Mouse (Mus musculus) kidney, postnatal 25 days (tissue): ENCODE data around the gene Zfp946.
A peak's percentile ranks its signal among the peaks of the same experiment; 100 is the strongest.

Source experiments
- DNase-seq, 2 experiments: peaks; one replicate each; pipeline ENCODE4 v3.0.0; 2021; ENCODE audit warnings: mixed read lengths in 2 of 2

Zfp946 gene

GRCm38 (mm10) chr17:22423952-22424617 lies at the start of gene Zfp946:
TSS of gene Zfp946 (plus strand) at chr17:22424222.
- peak; percentile 92 to 93 for DNase-seq

GRCm38 (mm10) chr17:22410756-22411155 lies 13.3 kb upstream of the Zfp946 start:
- peak; percentile 40 to 57 for DNase-seq

DNA sequence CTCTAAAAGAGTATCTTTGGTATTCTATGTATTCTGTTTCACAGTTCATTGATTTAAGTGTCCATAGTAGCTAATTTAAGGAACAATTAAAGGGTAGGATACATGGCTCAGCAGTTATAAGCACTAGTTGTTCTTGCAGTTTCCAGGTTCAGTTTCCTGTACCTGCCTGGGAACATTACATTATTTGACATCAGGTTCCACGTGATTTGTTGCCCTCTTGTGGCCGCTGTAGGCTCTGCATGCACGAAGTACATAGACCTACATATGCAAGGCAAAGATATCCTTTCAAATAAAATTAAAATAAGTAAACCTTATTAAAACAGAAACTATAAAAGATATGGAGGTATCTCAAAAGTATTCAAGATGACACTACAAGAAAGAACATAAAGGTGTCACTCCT lies 6.5 kb upstream of the Zfp946 start:
- DNase-seq, result peak; percentile 69 to 87

DNA sequence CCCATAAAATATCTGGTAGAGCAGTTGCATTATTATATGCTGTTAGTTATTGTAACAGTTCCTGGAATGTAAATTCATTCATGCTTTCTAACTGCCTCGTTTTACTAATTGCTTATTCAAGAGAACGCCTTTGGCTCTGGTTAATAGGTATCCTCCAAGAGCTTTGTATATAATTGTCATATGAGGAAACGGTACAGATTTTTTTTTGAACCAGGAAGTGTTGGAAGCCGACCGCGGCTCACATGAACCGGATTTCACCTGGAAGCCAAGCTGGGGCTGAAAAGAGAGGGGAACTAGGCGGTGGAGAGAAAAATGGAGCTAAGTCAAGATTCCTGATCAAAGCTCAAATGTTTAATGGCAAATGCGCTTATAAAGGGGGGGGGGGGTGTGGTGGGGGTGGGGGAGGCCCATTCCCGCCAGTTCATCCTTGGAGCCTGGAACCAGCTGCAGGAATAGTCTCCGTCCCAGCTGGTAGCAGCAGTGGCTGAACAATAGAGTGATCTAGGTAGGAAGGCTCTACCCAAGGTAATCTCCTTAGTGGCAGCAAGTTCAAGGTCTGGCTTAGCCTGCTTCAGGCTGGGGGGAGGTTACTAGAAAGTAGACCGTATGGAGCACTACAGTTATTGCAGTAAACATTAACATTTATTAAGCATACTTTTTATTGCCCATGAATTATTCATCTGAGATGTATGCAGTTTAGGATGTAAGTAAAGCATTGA lies 773 bp downstream of the Zfp946 start:
- DNase-seq, result peak in 1 of 2 experiments; percentile 40

DNA sequence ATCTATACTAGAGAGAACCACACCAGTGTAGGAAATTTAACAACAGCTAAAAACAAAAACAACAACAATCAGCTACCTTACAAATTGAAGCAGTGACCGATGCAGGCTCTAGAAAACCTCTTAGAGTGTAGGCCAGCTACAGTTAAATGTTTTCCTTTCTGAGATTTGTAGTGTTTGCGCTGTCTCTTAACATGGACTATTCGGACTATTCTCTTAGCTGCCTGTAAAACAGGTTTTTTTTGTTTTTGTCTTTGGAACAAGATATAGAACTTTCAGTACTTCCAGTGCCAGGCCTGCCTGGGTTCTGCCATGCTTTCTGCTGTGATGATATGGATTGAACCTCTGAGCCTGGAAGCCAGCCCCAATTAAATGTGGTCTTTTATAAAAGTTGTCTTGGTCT lies 23.7 kb downstream of the Zfp946 start:
- DNase-seq, result no peak

DNA sequence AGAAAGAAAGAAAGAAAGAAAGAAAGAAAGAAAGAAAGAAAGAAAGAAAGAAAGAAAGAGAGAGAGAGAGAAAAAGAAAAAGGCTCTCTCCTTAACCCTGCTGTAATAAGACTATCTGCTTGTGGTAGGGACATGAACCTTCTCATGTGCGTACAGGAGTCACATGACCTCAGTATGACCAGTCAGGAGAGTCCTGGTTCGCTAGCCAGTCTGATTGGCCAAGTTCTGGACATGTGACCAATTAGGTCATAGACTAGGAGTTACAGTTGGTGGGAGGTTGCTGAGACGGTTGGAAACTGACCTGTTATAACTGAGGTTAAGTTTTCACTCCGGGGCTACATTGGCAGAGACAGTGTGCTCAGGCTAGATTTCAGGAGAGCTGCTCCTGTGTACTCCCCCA lies 73.1 kb downstream of the Zfp946 start:
- no peak for DNase-seq
